Mouse (Mus musculus) layer of hippocampus, postnatal 14 days (tissue): Measurements from ENCODE around the gene Rilpl1. TPM values are rescaled to one million over a fixed set of nuclear protein-coding genes. Genes with fewer than 3 reads are reported as not detected.
"Not testable (repeated sequence)": the region's sequence is repeated elsewhere in the genome, so short reads cannot be mapped to it uniquely, and the experiment has no call there.

ENCODE experiments used
- DNase-seq, 2 experiments: peaks; one replicate each; pipeline ENCODE4 v3.0.0; 2021 to 2022; ENCODE audit warnings: low spot score in 2 of 2, mixed read lengths in 1 of 2
- long read RNA-seq, 2 experiments: library from polyadenylated mRNA; stranded (forward); transcript quantifications; one replicate each; pipeline ENCODE4 v2.0.0; 2021
- total RNA-seq, 2 experiments: library from RNA; stranded (reverse); gene quantifications; 2 replicates each; pipeline ENCODE4 v1.2.3; 2021

The Rilpl1 gene
- total RNA-seq, result 10 to 100 TPM; 41.6 TPM
- long read RNA-seq, experiment 1, transcript Rilpl1-201 (7 exons, 2,249 nt), result major isoform, 46 of 53 reads
- long read RNA-seq, experiment 1, partial matches to known transcripts, result 1 of 53 reads
- long read RNA-seq, experiment 1, other reads (novel, unspliced or antisense), result 6 of 53 reads
- long read RNA-seq, experiment 2, transcript Rilpl1-201 (7 exons, 2,249 nt), result major isoform, 81 of 88 reads
- long read RNA-seq, experiment 2, partial matches to known transcripts, result 3 of 88 reads
- long read RNA-seq, experiment 2, other reads (novel, unspliced or antisense), result 3 of 88 reads

GRCm38 (mm10) chr5:124530655-124531582 is at the start of gene Rilpl1:
TSS of gene Rilpl1 (minus strand) at chr5:124531391.
- peak; percentile 74 to 83 for DNase-seq

- DNase-seq, result peak; percentile 91 to 95
Measured at GRCm38 (mm10) chr5:124578633-124579317, 47.6 kb upstream of the Rilpl1 start, which contains the start of the genes Eif2b1 and Gtf2h3. TSS of gene Eif2b1 (minus strand) at chr5:124579131. TSS of gene Gtf2h3 (plus strand) at chr5:124579140.

GRCm38 (mm10) chr5:124575467-124575866 is 44.3 kb upstream of the Rilpl1 start:
- DNase-seq, result no peak

DNA sequence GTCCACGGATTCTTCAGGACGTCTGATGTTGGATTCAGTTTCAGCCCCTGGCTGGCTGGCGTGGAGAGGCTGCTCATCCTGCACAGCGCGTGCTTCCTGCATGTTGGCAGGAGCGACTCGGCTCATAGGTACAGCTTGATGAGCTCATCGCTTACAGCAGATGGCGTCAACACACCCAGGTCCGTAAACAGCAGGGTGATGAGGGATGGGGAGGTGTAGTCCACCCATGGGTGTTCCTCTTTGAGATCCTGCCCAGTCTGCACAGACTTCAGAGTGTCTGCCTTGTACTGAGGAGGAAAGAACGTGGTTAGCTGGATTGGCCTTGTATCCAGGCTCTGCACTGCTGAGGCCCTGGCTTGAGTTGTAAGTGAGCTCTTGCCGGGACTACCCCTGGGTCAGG is 39.9 kb upstream of the Rilpl1 start:
- DNase-seq, result peak; percentile 28 to 73

GRCm38 (mm10) chr5:124555145-124555544 is 24.0 kb upstream of the Rilpl1 start:
- no peak for DNase-seq

GRCm38 (mm10) chr5:124553607-124554006 is 22.4 kb upstream of the Rilpl1 start:
- no peak for DNase-seq

GRCm38 (mm10) chr5:124552558-124553307 is 21.5 kb upstream of the Rilpl1 start, which contains the start of gene Ddx55:
TSS of gene Ddx55 (plus strand) at chr5:124552864.
- peak; percentile 91 for DNase-seq

GRCm38 (mm10) chr5:124552094-124552472 is 20.9 kb upstream of the Rilpl1 start:
- DNase-seq, result no peak

GRCm38 (mm10) chr5:124551349-124552093 is 20.3 kb upstream of the Rilpl1 start:
- not testable (repeated sequence) for DNase-seq

GRCm38 (mm10) chr5:124550737-124551136 is 19.5 kb upstream of the Rilpl1 start:
- not testable (repeated sequence) for DNase-seq

- DNase-seq, result no peak
Measured at GRCm38 (mm10) chr5:124541602-124541973, 10.4 kb upstream of the Rilpl1 start.

DNA sequence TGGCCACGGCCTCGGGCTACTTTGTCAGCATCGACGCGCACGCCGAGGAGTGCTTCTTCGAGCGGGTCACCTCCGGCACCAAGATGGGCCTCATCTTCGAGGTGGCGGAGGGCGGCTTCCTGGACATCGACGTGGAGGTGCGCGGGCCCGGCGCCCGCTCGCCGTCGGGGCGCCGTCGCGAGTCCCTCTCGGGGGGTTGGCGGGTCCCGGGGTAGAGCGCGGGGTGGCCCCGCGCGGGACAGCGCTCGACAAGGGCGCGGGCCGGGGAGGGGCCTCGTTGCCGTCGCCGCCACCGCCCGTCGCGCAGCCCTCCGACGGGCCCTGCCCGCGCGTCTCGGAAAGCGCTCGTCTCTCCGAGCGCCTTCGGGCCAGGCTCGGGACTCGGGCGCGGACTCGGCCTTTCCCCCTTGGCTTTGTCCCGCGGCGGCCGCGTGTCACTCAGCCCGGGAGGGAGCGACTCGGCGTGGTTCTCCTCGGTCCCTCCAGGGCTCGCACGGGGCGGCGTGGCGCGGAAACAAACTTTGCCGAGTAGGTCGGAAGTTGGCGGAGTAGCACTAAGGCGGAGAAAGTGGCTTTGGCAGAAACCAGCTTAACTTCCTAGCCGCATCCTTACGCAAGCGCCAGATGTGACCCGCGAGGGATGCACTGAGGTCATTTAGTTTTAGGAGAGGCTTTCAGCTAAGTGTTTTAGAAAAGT is 9.9 kb upstream of the Rilpl1 start:
- DNase-seq, result peak in 1 of 2 experiments; percentile 45

DNA sequence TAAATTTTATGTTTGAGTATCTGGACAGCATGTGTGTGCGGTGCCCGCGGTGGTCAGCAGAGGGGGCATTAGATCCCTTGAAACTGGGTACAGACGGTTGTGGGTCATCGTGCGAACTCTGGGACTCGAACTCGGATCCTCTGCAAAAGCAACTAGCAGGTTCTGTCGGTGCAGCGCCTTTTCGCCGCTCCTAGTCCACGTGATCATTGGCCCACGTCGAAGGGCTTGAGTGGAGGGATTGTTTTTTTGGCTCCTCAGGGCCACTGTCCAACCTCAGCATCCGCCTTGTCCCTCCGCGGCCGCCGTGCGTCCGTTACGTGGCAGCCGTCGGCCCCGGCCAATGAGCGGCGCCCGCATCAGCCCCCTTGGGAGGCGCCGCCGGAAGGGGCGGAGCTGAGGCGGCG is 9.2 kb upstream of the Rilpl1 start, which contains the start of gene Tmed2:
TSS of gene Tmed2 (plus strand) at position 313 of the 404 bp plus-strand sequence.
- peak; percentile 95 to 97 for DNase-seq

DNA sequence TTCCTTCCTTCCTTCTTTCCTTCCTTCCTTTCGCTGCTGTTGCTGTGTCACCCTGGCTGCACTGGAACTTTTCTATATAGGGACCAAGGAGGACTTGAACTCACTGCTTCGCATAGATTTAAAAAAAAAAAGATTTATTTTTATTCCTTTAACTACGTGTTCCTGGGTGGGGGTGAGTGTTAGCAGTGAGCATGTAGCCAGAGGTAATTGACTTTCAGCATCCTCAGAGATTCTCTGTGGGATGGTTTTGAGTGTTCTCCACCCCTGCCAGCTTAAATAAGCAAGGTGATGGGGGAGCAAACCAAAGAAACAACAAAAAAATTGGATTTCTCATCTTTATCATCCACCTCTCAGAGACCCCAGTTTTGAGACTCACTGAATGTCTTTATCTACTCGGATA is 8.7 kb upstream of the Rilpl1 start:
- DNase-seq, result no peak

- DNase-seq, result peak; percentile 55 to 81
Measured at GRCm38 (mm10) chr5:124538813-124539792, 7.9 kb upstream of the Rilpl1 start.

GRCm38 (mm10) chr5:124536776-124537175 is 5.6 kb upstream of the Rilpl1 start:
- no peak for DNase-seq

- no peak for DNase-seq
Measured at GRCm38 (mm10) chr5:124535016-124535415, 3.8 kb upstream of the Rilpl1 start.

DNA sequence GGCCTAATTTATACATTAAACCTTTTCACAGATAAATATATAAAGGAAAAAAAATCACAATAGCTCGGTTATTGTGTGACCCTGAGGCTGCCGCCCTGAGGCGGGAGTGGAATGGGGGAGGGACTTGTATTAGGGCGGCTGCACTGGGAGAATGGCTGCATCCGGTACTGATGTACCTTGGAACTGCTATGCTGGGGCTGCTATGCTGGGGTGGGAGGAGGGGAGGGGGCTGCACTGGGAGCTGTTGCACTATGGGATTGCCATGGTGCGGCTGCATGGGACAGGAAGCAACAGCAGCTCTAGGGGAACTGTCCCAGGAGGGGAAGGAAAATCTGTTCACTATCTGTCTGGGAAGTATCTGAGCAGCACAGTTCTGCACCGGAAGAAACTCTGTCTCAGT is 1.3 kb upstream of the Rilpl1 start:
- DNase-seq, result no peak
